Mouse (Mus musculus) cortical plate, adult 2 months (tissue): ENCODE measurements around the gene Ift122. TPM values are rescaled to one million over a fixed set of nuclear protein-coding genes. Genes with fewer than 3 reads are reported as not detected.

Experiments used
- H3K27ac ChIP-seq: fragments of 200-500 bp; 2 replicates; pipeline ENCODE4 v1.5.1; 2012; ENCODE audit warnings: low read length, control low read depth, inconsistent platforms; ENCODE audit not compliant: insufficient read depth
- H3K4me1 ChIP-seq: fragments of 200-500 bp; 2 replicates; pipeline ENCODE4 v1.6.1; 2011; ENCODE audit warnings: low read length; ENCODE audit not compliant: control insufficient read depth, insufficient read depth
- H3K4me3 ChIP-seq: fragments of 200-500 bp; 2 replicates; pipeline ENCODE4 v1.5.1; 2011; ENCODE audit warnings: mild to moderate bottlenecking, low read length, control low read depth; ENCODE audit not compliant: insufficient read depth
- CTCF ChIP-seq: fragments of 200-500 bp; IDR thresholded peaks from 2 replicates; pipeline ENCODE4 v1.5.1; 2011; ENCODE audit warnings: mild to moderate bottlenecking, control low read depth, low read length; ENCODE audit not compliant: insufficient read depth; ENCODE audit errors: extremely low read depth
- POLR2A ChIP-seq: fragments of 200-500 bp; IDR thresholded peaks from 2 replicates; pipeline ENCODE4 v1.6.1; 2011; ENCODE audit warnings: mild to moderate bottlenecking, low read length, control low read depth; ENCODE audit not compliant: insufficient read depth; ENCODE audit errors: extremely low read depth
- polyA plus RNA-seq: library from polyadenylated mRNA; depleted of rRNA; stranded (reverse); fragments of >200 nt; gene quantifications from 2 replicates; pipeline ENCODE4 v1.2.3, GENCODE M21; 2012

Gene Ift122
- polyA plus RNA-seq, 1 experiment, result 31.2 TPM

DNA sequence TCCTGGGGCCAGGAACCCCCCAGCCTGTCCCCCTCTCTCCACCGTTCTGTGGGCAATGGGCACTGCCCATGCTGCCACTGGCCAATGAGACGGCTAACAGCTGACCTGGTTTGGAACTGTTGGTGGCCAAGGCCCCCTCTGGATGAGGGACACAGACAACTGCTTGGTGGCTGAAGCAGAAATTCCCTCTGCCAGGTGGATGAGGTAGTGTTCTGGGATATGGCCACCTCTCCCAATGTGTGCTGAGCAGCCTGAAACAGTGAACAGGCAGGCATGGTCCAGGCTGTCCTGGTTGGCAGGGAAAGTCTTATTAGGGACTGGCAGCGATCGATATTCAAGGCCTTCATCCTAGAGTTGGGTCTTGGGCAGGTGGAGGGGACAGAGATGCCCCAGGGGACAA, 101.9 kb downstream of the Ift122 start:
- H3K4me1 ChIP-seq, result 0 out of 2 replicates have a peak, but pooled peaks cover 1% of the 10 kb centered on the region
- TF ChIP-seq POLR2A (no peak), CTCF (no peak)

GRCm38 (mm10) chr6:115955664-115956063, 102.4 kb downstream of the Ift122 start:
- Histone ChIP-seq H3K4me1 (0 out of 2 replicates have a peak, but pooled peaks cover 1% of the 10 kb centered on the region), H3K4me3 (no peak overlapping the region), H3K27ac (no peak overlapping the region)
- TF ChIP-seq CTCF, result no peak
- no peak for TF ChIP-seq POLR2A

More for the DNA sequence above, 101.9 kb downstream of the Ift122 start:
- no peak overlapping the region for H3K27ac ChIP-seq
- H3K4me3 ChIP-seq, result no peak overlapping the region

GRCm38 (mm10) chr6:115956418-115956921, 103.2 kb downstream of the Ift122 start:
- 0 out of 2 replicates have a peak, but pooled peaks cover 1% of the 10 kb centered on the region for H3K4me1 ChIP-seq
- no peak overlapping the region for H3K4me3 ChIP-seq
- no peak overlapping the region for H3K27ac ChIP-seq
- TF ChIP-seq POLR2A (no peak), CTCF (no peak)

- no peak for TF ChIP-seq CTCF
- no peak for TF ChIP-seq POLR2A
- 0 out of 2 replicates have a peak, but pooled peaks cover 1% of the 10 kb centered on the region for H3K4me1 ChIP-seq
- no peak overlapping the region for H3K27ac ChIP-seq
- no peak overlapping the region for H3K4me3 ChIP-seq
Measured at GRCm38 (mm10) chr6:115956922-115957601, 103.8 kb downstream of the Ift122 start.

- TF ChIP-seq CTCF (no peak), POLR2A (no peak)
- Histone ChIP-seq H3K4me3 (no peak overlapping the region), H3K4me1 (0 out of 2 replicates have a peak, but pooled peaks cover 1% of the 10 kb centered on the region), H3K27ac (no peak overlapping the region)
Measured at GRCm38 (mm10) chr6:115957681-115958080, 104.4 kb downstream of the Ift122 start.

GRCm38 (mm10) chr6:115958445-115958844, 105.2 kb downstream of the Ift122 start:
- Histone ChIP-seq H3K4me3 (no peak overlapping the region), H3K4me1 (0 out of 2 replicates have a peak, but pooled peaks cover 1% of the 10 kb centered on the region), H3K27ac (no peak overlapping the region)
- TF ChIP-seq POLR2A (no peak), CTCF (no peak)

DNA sequence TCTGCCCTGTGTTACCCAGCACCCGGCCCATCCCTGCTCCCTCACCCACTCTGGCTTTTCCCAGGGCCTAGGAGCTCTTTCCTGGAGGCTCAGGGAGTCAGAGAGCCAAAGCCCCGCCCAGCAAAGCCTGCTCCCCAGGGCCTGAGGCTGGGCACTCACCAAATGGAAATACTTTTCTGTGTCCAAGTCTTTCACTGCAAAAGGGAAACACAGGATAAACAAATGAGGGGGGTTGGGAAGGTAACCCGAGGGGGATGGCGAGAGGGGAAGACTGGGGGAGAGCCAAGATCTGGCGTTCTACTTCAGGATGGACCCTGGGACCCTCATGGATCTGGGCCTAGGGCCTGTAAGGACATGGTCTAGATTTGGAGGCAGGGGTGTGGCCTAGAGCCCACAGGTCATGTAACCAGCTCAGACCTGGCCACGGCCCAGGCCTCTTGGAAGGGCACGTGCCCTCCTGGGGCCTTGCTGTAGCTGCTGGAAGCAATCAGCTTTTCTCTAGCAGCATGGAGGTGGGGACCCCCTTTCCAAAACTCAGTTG, 106.0 kb downstream of the Ift122 start:
- TF ChIP-seq CTCF (no peak), POLR2A (no peak)
- Histone ChIP-seq H3K4me1 (no peaks in the 10 kb centered on the region), H3K27ac (no peak overlapping the region)

GRCm38 (mm10) chr6:115960322-115960721, 107.1 kb downstream of the Ift122 start:
- no peaks in the 10 kb centered on the region for H3K4me1 ChIP-seq
- no peak for TF ChIP-seq POLR2A
- TF ChIP-seq CTCF, result no peak
- no peak overlapping the region for H3K4me3 ChIP-seq
- H3K27ac ChIP-seq, result no peak overlapping the region

More for the DNA sequence above, 106.0 kb downstream of the Ift122 start:
- H3K4me3 ChIP-seq, result no peak overlapping the region

DNA sequence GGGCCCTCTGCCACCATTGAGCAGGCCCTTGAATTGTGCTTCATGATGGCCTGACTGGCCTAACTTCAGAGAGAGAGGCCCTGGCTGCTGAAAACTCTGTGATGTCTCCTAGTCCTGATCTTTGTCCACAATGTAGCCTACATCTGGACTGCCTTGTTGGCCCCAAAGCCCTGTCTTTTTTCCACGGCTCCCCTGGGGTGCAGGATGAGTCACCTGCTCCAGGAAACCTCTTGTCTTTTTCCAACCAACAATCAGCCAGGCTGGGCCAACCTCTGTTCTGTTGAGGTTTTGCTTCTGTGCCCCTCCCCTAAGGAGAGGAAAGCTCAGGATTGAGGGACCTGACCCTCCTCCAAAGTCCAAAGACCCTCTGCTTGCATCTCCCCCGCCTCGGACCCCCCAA, 108.5 kb downstream of the Ift122 start:
- no peak overlapping the region for H3K27ac ChIP-seq
- TF ChIP-seq CTCF, result no peak
- TF ChIP-seq POLR2A, result no peak
- no peak overlapping the region for H3K4me3 ChIP-seq
- H3K4me1 ChIP-seq, result no peaks in the 10 kb centered on the region

- Histone ChIP-seq H3K4me1 (no peaks in the 10 kb centered on the region), H3K4me3 (no peak overlapping the region), H3K27ac (no peak overlapping the region)
- TF ChIP-seq CTCF, result peak; percentile 8; the same call in 1 of the 2 replicates
- no peak for TF ChIP-seq POLR2A
Measured at GRCm38 (mm10) chr6:115962439-115963085, 109.3 kb downstream of the Ift122 start.

DNA sequence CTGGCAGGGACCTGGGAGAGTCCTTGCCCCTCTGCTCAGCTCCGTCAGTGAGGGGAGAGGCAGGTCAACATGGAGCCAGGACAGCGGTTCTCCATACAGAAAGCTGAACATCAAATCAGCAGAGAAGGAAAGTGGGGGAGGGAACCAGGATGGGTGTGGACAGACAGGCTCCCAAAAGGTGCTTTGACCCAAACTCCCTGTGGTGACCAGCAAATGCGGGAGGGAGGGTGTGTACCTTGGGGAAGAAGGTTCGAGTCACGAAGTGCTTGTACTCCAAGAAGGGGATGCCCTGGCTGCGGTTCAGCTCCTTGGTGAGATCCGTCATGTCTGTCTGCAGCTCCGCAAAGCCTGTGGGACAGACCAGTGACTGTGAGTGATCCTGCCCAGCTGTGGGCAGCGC, 110.4 kb downstream of the Ift122 start:
- no peak overlapping the region for H3K4me3 ChIP-seq
- no peak overlapping the region for H3K27ac ChIP-seq
- no peaks in the 10 kb centered on the region for H3K4me1 ChIP-seq
- TF ChIP-seq POLR2A (no peak), CTCF (no peak)
